Mouse (Mus musculus): Measurements from ENCODE around the gene H2afz. TPM values are rescaled to one million over a fixed set of nuclear protein-coding genes. Genes with fewer than 3 reads are reported as not detected.
A peak's percentile ranks its signal among the peaks of the same experiment; 100 is the strongest.

Gene H2afz
- total and polyA plus RNA-seq, 3 experiments: 4,006 to 4,409 (median 4,299) TPM

DNA sequence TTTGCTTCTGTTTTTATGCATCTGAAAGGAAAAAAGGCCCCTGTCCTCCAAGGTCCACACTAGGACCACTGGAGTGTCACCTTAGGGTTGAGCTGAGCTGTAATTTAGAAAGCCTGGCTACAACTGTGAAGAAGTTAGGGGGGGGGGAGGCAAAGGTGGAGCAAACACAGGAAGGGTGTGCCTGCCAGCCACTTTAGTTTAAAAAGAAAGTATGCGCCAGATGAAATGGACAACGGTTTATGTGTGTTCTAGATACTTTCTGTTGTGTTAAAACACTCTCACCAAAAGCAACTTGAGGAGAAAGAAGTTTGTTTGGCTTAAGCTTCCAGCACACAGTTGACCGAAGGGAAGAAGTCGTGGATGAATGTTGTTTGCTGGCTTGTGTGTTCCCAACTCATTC lies 30.6 kb upstream of the H2afz start:
- Histone ChIP-seq H3K4me2 (ENCODE audit: insufficient read depth, low read depth, poor library complexity, severe bottlenecking) (peak overlapping the region; percentile 70), H3K9ac (ENCODE audit: insufficient read depth, low read depth) (0 out of 2 replicates have a peak overlapping the region, but pooled peaks have one; percentile 5), H3K27me3 (replicated peaks) (peaks cover 2% of the 10 kb centered on the region), H3K4me1 (ENCODE audit: control insufficient read depth in 1 of 2, insufficient read depth in 2 of 2) (peaks cover 20 to 34% of the 10 kb centered on the region in 2 experiments), H3K27ac (ENCODE audit: insufficient read depth, low read depth) (peak overlapping the region; percentile 69; the same call in 1 of the 2 replicates), H3K9me3 (replicated peaks; ENCODE audit: low read length) (no peaks in the 10 kb centered on the region), H3K4me3 (replicated peaks in 1 of 3; ENCODE audit: low read depth in 2 of 3, low read length in 2 of 3, poor library complexity in 1 of 3) (no peak overlapping the region), H3K79me2 (replicated peaks; ENCODE audit: control insufficient read depth, extremely low read depth, insufficient read depth, poor library complexity, severe bottlenecking) (no peaks in the 10 kb centered on the region), H3K36me3 (replicated peaks in 1 of 2; ENCODE audit: control insufficient read depth in 1 of 2, insufficient read depth in 1 of 2, low read length in 1 of 2) (no peaks in the 10 kb centered on the region)
- DNase-seq (ENCODE audit: extremely low read depth): peak; percentile 6
- dilution Hi-C loops (cut with MboI; ENCODE audit: extremely low pct_ligation_motif_present, extremely low pct_unique_long_range_greater_than_20kb, low sequenced_read_pairs) (no loop called here), in situ Hi-C loops (cut with MboI; ENCODE audit: low pct_ligation_motif_present, low pct_unique_long_range_greater_than_20kb, low sequenced_read_pairs) (no loop called here)
- TF ChIP-seq JUN (IDR thresholded peaks at IDR 0.05; ENCODE audit: insufficient read depth, low read depth, low read length): no peak
- TF ChIP-seq USF1 (IDR thresholded peaks at IDR 0.05; ENCODE audit: low read depth, low read length): no peak
- no peak for TF ChIP-seq RAD21 (IDR thresholded peaks at IDR 0.05; ENCODE audit: low read depth, low read length)
- TF ChIP-seq MAFK (IDR thresholded peaks at IDR 0.05; ENCODE audit: insufficient replicate concordance, low read length): no peak
- no peak for TF ChIP-seq HCFC1 (IDR thresholded peaks at IDR 0.05; ENCODE audit: low read depth, low read length)
- TF ChIP-seq E2F4 (IDR thresholded peaks at IDR 0.05; ENCODE audit: insufficient replicate concordance, low read depth, low read length): no peak
- no peak for TF ChIP-seq NELFE (IDR thresholded peaks at IDR 0.05; ENCODE audit: low read depth, low read length)
- TF ChIP-seq JUND (conservative IDR thresholded peaks at IDR 0.05; ENCODE audit: low read depth, low read length): no peak
- no peak for TF ChIP-seq TCF12 (IDR thresholded peaks at IDR 0.05; ENCODE audit: low read depth, low read length)
- no peak for TF ChIP-seq GABPA (IDR thresholded peaks at IDR 0.05; ENCODE audit: insufficient replicate concordance, low read depth, low read length)
- TF ChIP-seq ZMIZ1 (IDR thresholded peaks at IDR 0.05; ENCODE audit: low read depth, low read length): no peak

GRCm38 (mm10) chr3:137836543-137836942 lies 27.7 kb upstream of the H2afz start:
- DNase-seq (ENCODE audit: extremely low read depth): no peak
- in situ Hi-C loops (cut with MboI; ENCODE audit: low pct_ligation_motif_present, low pct_unique_long_range_greater_than_20kb, low sequenced_read_pairs): no loop called here
- dilution Hi-C loops (cut with MboI; ENCODE audit: extremely low pct_ligation_motif_present, extremely low pct_unique_long_range_greater_than_20kb, low sequenced_read_pairs): no loop called here

More at GRCm38 (mm10) chr3:137836543-137836942, 27.7 kb upstream of the H2afz start:
- H3K4me1 ChIP-seq (ENCODE audit: control insufficient read depth in 1 of 2, insufficient read depth in 2 of 2): peaks cover 16 to 25% of the 10 kb centered on the region in 2 experiments
- peaks cover 2% of the 10 kb centered on the region for H3K27me3 ChIP-seq (replicated peaks)
- H3K4me2 ChIP-seq (ENCODE audit: insufficient read depth, low read depth, poor library complexity, severe bottlenecking): no peak overlapping the region
- H3K79me2 ChIP-seq (replicated peaks; ENCODE audit: control insufficient read depth, extremely low read depth, insufficient read depth, poor library complexity, severe bottlenecking): no peaks in the 10 kb centered on the region
- no peak for TF ChIP-seq ZKSCAN1 (IDR thresholded peaks at IDR 0.05; ENCODE audit: borderline replicate concordance, low read depth, low read length)
- TF ChIP-seq JUN (IDR thresholded peaks at IDR 0.05; ENCODE audit: insufficient read depth, low read depth, low read length): no peak
- TF ChIP-seq MEF2A (IDR thresholded peaks at IDR 0.05; ENCODE audit: borderline replicate concordance, low read depth, low read length): no peak
- TF ChIP-seq MYC (IDR thresholded peaks at IDR 0.05; ENCODE audit: low read depth, low read length): no peak
- TF ChIP-seq KAT2A (IDR thresholded peaks at IDR 0.05; ENCODE audit: insufficient replicate concordance, low read length): no peak
- TF ChIP-seq MAZ (IDR thresholded peaks at IDR 0.05; ENCODE audit: low read depth, low read length): no peak
- no peak for TF ChIP-seq SMC3 (IDR thresholded peaks at IDR 0.05; ENCODE audit: low read depth, low read length)
- no peak for TF ChIP-seq E2F4 (IDR thresholded peaks at IDR 0.05; ENCODE audit: insufficient replicate concordance, low read depth, low read length)
- TF ChIP-seq ZC3H11A (IDR thresholded peaks at IDR 0.05; ENCODE audit: low read depth, low read length): no peak
- no peak for TF ChIP-seq USF2 (conservative IDR thresholded peaks at IDR 0.05; ENCODE audit: low read depth, low read length)
- no peak for TF ChIP-seq NRF1 (IDR thresholded peaks at IDR 0.05; ENCODE audit: low read depth, low read length)
- no peak for TF ChIP-seq ZMIZ1 (IDR thresholded peaks at IDR 0.05; ENCODE audit: low read depth, low read length)
- no peak for TF ChIP-seq CHD2 (IDR thresholded peaks at IDR 0.05; ENCODE audit: low read length)
- no peak overlapping the region for H3K4me3 ChIP-seq (replicated peaks in 1 of 3; ENCODE audit: low read depth in 2 of 3, low read length in 2 of 3, poor library complexity in 1 of 3)
- no peak overlapping the region for H3K9ac ChIP-seq (ENCODE audit: insufficient read depth, low read depth)
- H3K27ac ChIP-seq (ENCODE audit: insufficient read depth, low read depth): no peak overlapping the region
- no peaks in the 10 kb centered on the region for H3K9me3 ChIP-seq (replicated peaks; ENCODE audit: low read length)
- H3K36me3 ChIP-seq (replicated peaks in 1 of 2; ENCODE audit: control insufficient read depth in 1 of 2, insufficient read depth in 1 of 2, low read length in 1 of 2): no peaks in the 10 kb centered on the region
